Mouse (Mus musculus) hindbrain, postnatal 0 days (tissue): Measurements from ENCODE around the gene Cbx3. TPM values are rescaled to one million over a fixed set of nuclear protein-coding genes. Genes with fewer than 3 reads are reported as not detected.

Experiments
- ATAC-seq: fragments of 200-750 bp; cut with Nextera tagmentation; 2 replicates; pipeline ENCODE4 v1.8.0; 2017; ENCODE audit warnings: mild to moderate bottlenecking, moderate TSS enrichment, moderate library complexity
- DNase-seq: peaks from one replicate; pipeline ENCODE4 v3.0.0-alpha.2; 2015; ENCODE audit warnings: low spot score
- H3K27ac ChIP-seq: fragments of 300-500 bp; sonication (generic); 2 replicates; pipeline ENCODE4 v1.5.1; 2014; ENCODE audit warnings: mild to moderate bottlenecking
- H3K27me3 ChIP-seq: fragments of 300-500 bp; sonication (generic); 2 replicates; pipeline ENCODE4 v1.6.1; 2014; ENCODE audit warnings: low read length, mixed read lengths; ENCODE audit not compliant: insufficient read depth
- H3K36me3 ChIP-seq: fragments of 300-500 bp; sonication (generic); 2 replicates; pipeline ENCODE4 v1.6.1; 2014; ENCODE audit warnings: low read length, mixed read lengths; ENCODE audit not compliant: insufficient read depth
- H3K4me1 ChIP-seq: fragments of 300-500 bp; sonication (generic); 2 replicates; pipeline ENCODE4 v1.6.1; 2014; ENCODE audit warnings: antibody characterized with exemption, low read length, mixed read lengths; ENCODE audit not compliant: insufficient read depth
- H3K4me2 ChIP-seq: fragments of 300-500 bp; sonication (generic); 2 replicates; pipeline ENCODE4 v1.6.1; 2014; ENCODE audit warnings: low read depth, mild to moderate bottlenecking, low read length, moderate library complexity, mixed read lengths
- H3K4me3 ChIP-seq: fragments of 300-500 bp; sonication (generic); 2 replicates; pipeline ENCODE4 v1.5.1; 2014; ENCODE audit warnings: low read length
- H3K9ac ChIP-seq: fragments of 300-500 bp; sonication (generic); replicated peaks from 2 replicates; pipeline ENCODE4 v1.6.1; 2014; ENCODE audit warnings: mild to moderate bottlenecking, low read length, moderate library complexity, mixed read lengths
- H3K9me3 ChIP-seq: fragments of 300-500 bp; sonication (generic); 2 replicates; pipeline ENCODE4 v1.6.1; 2016; ENCODE audit warnings: low read length, mixed read lengths
- CTCF ChIP-seq: IDR thresholded peaks from 2 replicates; pipeline ENCODE4 v1.5.1; 2016; ENCODE audit warnings: antibody characterized with exemption, control low read depth, low read depth
- WGBS: fragments of 180-500 bp; shearing (Covaris S2); extraction: QIAGEN DNeasy Blood & Tissue Kit; methylation state at CpG from one replicate; pipeline ENCODE4 v1.1.7; 2014; 5-methylcytosine and 5-hydroxymethylcytosine counted together
- polyA plus RNA-seq: library from polyadenylated mRNA; unstranded; fragments of >200 nt; fragmentation: Nextera tagmentation; extraction: Ambion mirVana; gene quantifications from 2 replicates; pipeline ENCODE4 v1.2.1, GENCODE M21; 2015
- total RNA-seq: library from RNA; depleted of rRNA; stranded (reverse); fragments of >200 nt; gene quantifications from 2 replicates; pipeline ENCODE4 v1.2.3, GENCODE M21; 2014

Gene Cbx3
- total and polyA plus RNA-seq, 2 experiments from 2014 or later, result 82.1 to 463 TPM

GRCm38 (mm10) chr6:51497321-51498111 lies 27.4 kb downstream of the Cbx3 start:
- no peak overlapping the region for H3K9ac ChIP-seq
- ATAC-seq (no peak), DNase-seq (no peak)
- H3K27me3 ChIP-seq, result no peaks in the 10 kb centered on the region
- no peak overlapping the region for H3K4me2 ChIP-seq
- H3K36me3 ChIP-seq, result no peaks in the 10 kb centered on the region
- H3K4me1 ChIP-seq, result no peaks in the 10 kb centered on the region
- no peak for TF ChIP-seq CTCF
- H3K9me3 ChIP-seq, result no peaks in the 10 kb centered on the region
- no peak overlapping the region for H3K4me3 ChIP-seq
- no peak overlapping the region for H3K27ac ChIP-seq
- 82% methylated on average over 8 of the region's 8 CpGs for WGBS

GRCm38 (mm10) chr6:51505671-51506070 lies 35.5 kb downstream of the Cbx3 start:
- no peak for ATAC-seq
- no peak for DNase-seq
- no peak overlapping the region for H3K4me2 ChIP-seq

DNA sequence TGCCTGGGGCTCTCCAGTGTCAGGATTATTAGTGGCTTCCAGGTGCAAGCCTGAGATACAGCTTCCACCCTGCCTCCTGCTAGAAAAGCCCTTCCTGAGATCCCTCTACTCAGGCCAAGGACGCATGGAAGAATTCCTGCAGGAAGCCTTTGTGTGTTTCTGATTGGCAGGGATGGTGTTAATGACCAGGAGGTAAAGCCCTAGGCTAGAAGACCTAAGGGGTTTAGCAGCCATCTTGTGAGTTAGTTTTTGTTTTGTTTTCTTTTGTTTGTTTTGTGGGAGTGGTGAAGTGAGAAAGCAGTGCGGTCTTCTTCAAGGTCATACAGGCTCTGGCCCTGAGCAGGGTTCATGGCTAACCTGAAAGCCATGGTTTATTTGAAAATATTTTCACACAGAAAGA lies 37.4 kb downstream of the Cbx3 start:
- no peak overlapping the region for H3K27ac ChIP-seq
- ATAC-seq, result no peak
- no peak for TF ChIP-seq CTCF
- no peaks in the 10 kb centered on the region for H3K36me3 ChIP-seq
- no peaks in the 10 kb centered on the region for H3K9me3 ChIP-seq
- WGBS, result 75% methylated on average over 2 of the region's 2 CpGs
- DNase-seq, result no peak
- no peaks in the 10 kb centered on the region for H3K27me3 ChIP-seq
- H3K4me1 ChIP-seq, result 0 out of 2 replicates have a peak, but pooled peaks cover 5% of the 10 kb centered on the region
- no peak overlapping the region for H3K9ac ChIP-seq
- H3K4me2 ChIP-seq, result no peak overlapping the region
- H3K4me3 ChIP-seq, result no peak overlapping the region

More at GRCm38 (mm10) chr6:51505671-51506070, 35.5 kb downstream of the Cbx3 start:
- 57% methylated on average over 1 of the region's 1 CpGs for WGBS
- Histone ChIP-seq H3K4me1 (0 out of 2 replicates have a peak, but pooled peaks cover 5% of the 10 kb centered on the region), H3K27me3 (no peaks in the 10 kb centered on the region), H3K9ac (no peak overlapping the region), H3K27ac (no peak overlapping the region), H3K36me3 (no peaks in the 10 kb centered on the region), H3K4me3 (no peak overlapping the region), H3K9me3 (no peaks in the 10 kb centered on the region)
- no peak for TF ChIP-seq CTCF

DNA sequence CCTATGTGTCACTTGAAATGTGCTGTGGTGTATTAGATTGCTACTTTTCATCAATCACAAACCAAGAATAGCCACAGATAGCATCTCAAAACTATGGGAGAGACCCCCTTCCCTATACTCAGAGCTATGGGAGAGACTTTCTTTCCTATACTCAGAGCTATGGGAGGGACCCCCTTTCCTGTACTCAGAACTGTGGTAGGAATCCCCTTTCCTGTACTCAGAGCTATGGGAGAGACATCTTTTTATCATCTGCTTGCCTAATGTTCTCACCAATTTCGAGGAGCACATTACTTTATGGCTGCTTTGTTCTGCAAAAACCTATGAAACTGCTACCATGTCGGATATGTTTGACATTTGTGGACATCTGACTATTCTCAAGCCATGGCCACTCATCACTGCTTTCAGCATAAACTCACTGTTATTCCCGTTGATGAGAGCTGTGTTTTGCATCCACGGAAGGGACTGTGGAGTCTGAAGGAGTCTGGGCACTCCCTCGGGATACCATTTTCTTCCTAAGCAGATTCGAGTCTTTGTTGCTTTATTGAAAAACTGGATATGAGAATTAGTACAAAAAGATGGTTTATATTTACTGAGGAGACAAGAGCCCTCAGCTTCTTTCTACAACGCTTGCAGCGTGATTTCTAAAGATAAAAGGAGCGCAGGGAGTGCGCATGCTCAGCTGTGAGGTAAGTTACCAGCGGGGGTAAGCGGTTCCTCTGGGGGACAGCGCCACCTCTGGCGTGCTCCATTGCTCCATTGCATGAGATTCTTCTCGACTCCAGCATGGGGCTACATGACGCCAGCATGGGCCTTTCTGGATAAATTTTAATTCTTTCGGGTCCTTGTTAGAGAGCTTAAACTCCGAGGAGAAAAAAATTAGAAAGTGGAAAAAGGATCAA lies 38.8 kb downstream of the Cbx3 start:
- Histone ChIP-seq H3K4me1 (0 out of 2 replicates have a peak, but pooled peaks cover 5% of the 10 kb centered on the region), H3K4me2 (peak overlapping the region; percentile 47), H3K9ac (no peak overlapping the region; the same call in 1 of the 2 replicates), H3K27me3 (no peaks in the 10 kb centered on the region), H3K4me3 (peak overlapping the region; percentile 29), H3K27ac (peak overlapping the region; percentile 1; the same call in 1 of the 2 replicates), H3K36me3 (no peaks in the 10 kb centered on the region), H3K9me3 (no peaks in the 10 kb centered on the region)
- DNase-seq, result peak; percentile 89
- peak; percentile 88 for ATAC-seq
- 25% methylated on average over 18 of the region's 18 CpGs for whole genome bisulfite sequencing
- peak; percentile 81 for TF ChIP-seq CTCF

GRCm38 (mm10) chr6:51510094-51510493 lies 39.9 kb downstream of the Cbx3 start:
- Histone ChIP-seq H3K36me3 (no peaks in the 10 kb centered on the region), H3K4me3 (no peak overlapping the region), H3K4me2 (no peak overlapping the region), H3K4me1 (0 out of 2 replicates have a peak, but pooled peaks cover 5% of the 10 kb centered on the region), H3K27ac (no peak overlapping the region), H3K9ac (no peak overlapping the region), H3K9me3 (no peaks in the 10 kb centered on the region), H3K27me3 (no peaks in the 10 kb centered on the region)
- ATAC-seq (no peak), DNase-seq (peak; percentile 59)
- 28% methylated on average over 5 of the region's 5 CpGs for WGBS
- peak; percentile 61 for TF ChIP-seq CTCF

DNA sequence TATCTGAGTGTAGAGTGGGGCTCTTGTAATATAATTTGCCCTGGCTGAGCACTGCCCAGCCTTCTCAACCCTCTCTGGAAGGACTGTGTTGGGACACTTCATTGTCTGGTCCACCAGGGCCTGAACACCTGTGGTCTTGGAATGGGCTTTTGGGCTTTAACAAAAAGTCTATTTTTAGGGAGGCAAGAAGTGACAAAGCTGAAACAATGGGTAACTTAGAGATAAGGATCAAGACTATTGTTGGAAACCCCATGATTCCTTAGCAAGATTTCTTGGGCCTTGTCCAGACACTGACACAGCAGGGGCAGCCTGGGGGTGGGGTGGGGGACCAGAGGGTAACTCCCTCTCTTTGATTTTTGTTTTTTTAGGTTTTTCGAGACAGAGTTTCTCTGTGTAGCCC lies 40.8 kb downstream of the Cbx3 start:
- no peaks in the 10 kb centered on the region for H3K36me3 ChIP-seq
- TF ChIP-seq CTCF, result no peak
- 50% methylated on average over 1 of the region's 1 CpGs for WGBS
- no peaks in the 10 kb centered on the region for H3K27me3 ChIP-seq
- no peak overlapping the region for H3K27ac ChIP-seq
- no peak overlapping the region for H3K4me2 ChIP-seq
- no peaks in the 10 kb centered on the region for H3K9me3 ChIP-seq
- DNase-seq (no peak), ATAC-seq (no peak)
- H3K4me1 ChIP-seq, result 0 out of 2 replicates have a peak, but pooled peaks cover 5% of the 10 kb centered on the region
- H3K9ac ChIP-seq, result no peak overlapping the region
- H3K4me3 ChIP-seq, result no peak overlapping the region
